Mouse (Mus musculus): ENCODE results near the gene Bax. TPM values are rescaled to one million over a fixed set of nuclear protein-coding genes. Genes with fewer than 3 reads are reported as not detected.
"Not testable (repeated sequence)": the region's sequence is repeated elsewhere in the genome, so short reads cannot be mapped to it uniquely, and the experiment has no call there.

The Bax gene
- polyA plus RNA-seq, 1 experiment from 2014 or later = 91.3 TPM

GRCm38 (mm10) chr7:45461781-45462180 is 4.9 kb downstream of the Bax start:
- Histone ChIP-seq H3K4me3 (ENCODE audit: low read depth, low read length) (no peak overlapping the region), H3K9ac (ENCODE audit: low read depth, low read length) (0 out of 2 replicates have a peak overlapping the region, but pooled peaks have one; percentile 12), H3K4me2 (peak overlapping the region; percentile 20), H3K36me3 (ENCODE audit: control insufficient read depth, insufficient read depth, low read length) (peaks cover 26% of the 10 kb centered on the region), H3K4me1 (ENCODE audit: control insufficient read depth, insufficient read depth, low read length) (peaks cover 34% of the 10 kb centered on the region), H3K27ac (ENCODE audit: low read depth, low read length) (0 out of 2 replicates have a peak overlapping the region, but pooled peaks have one; percentile 0), H3K27me3 (ENCODE audit: control insufficient read depth, insufficient read depth, low read length) (no peaks in the 10 kb centered on the region), H3K9me3 (replicated peaks; ENCODE audit: control insufficient read depth, low read length) (no peaks in the 10 kb centered on the region)
- no peak for ATAC-seq (replicated peaks; ENCODE audit: insufficient number of reproducible peaks, low FRiP score, low TSS enrichment)
- WGBS (ENCODE audit: insufficient replicate concordance) = 90% methylated on average over 4 of the region's 4 CpGs

GRCm38 (mm10) chr7:45461326-45461725 is 5.4 kb downstream of the Bax start:
- H3K9ac ChIP-seq (ENCODE audit: low read depth, low read length) = peak overlapping the region; percentile 70; the same call in 1 of the 2 replicates
- H3K9me3 ChIP-seq (replicated peaks; ENCODE audit: control insufficient read depth, low read length) = no peaks in the 10 kb centered on the region
- peak overlapping the region; percentile 93 for H3K27ac ChIP-seq (ENCODE audit: low read depth, low read length)
- peaks cover 36% of the 10 kb centered on the region for H3K4me1 ChIP-seq (ENCODE audit: control insufficient read depth, insufficient read depth, low read length)
- H3K4me2 ChIP-seq = peak overlapping the region; percentile 71
- H3K36me3 ChIP-seq (ENCODE audit: control insufficient read depth, insufficient read depth, low read length) = peaks cover 26% of the 10 kb centered on the region
- H3K27me3 ChIP-seq (ENCODE audit: control insufficient read depth, insufficient read depth, low read length) = no peaks in the 10 kb centered on the region
- WGBS (ENCODE audit: insufficient replicate concordance) = 62% methylated on average over 4 of the region's 5 CpGs
- no peak for ATAC-seq (replicated peaks; ENCODE audit: insufficient number of reproducible peaks, low FRiP score, low TSS enrichment)
- no peak overlapping the region for H3K4me3 ChIP-seq (ENCODE audit: low read depth, low read length)

- H3K4me1 ChIP-seq (ENCODE audit: control insufficient read depth, insufficient read depth, low read length) = peaks cover 33% of the 10 kb centered on the region
- no peaks in the 10 kb centered on the region for H3K27me3 ChIP-seq (ENCODE audit: control insufficient read depth, insufficient read depth, low read length)
- peak overlapping the region; percentile 71 for H3K4me2 ChIP-seq
- WGBS (ENCODE audit: insufficient replicate concordance) = 9% methylated on average over 13 of the region's 13 CpGs
- H3K36me3 ChIP-seq (ENCODE audit: control insufficient read depth, insufficient read depth, low read length) = peaks cover 26% of the 10 kb centered on the region
- H3K9ac ChIP-seq (ENCODE audit: low read depth, low read length) = peak overlapping the region; percentile 70
- 0 out of 2 replicates have a peak overlapping the region, but pooled peaks have one; percentile 13 for H3K4me3 ChIP-seq (ENCODE audit: low read depth, low read length)
- no peaks in the 10 kb centered on the region for H3K9me3 ChIP-seq (replicated peaks; ENCODE audit: control insufficient read depth, low read length)
- no peak for ATAC-seq (replicated peaks; ENCODE audit: insufficient number of reproducible peaks, low FRiP score, low TSS enrichment)
- peak overlapping the region; percentile 93 for H3K27ac ChIP-seq (ENCODE audit: low read depth, low read length)
Measured at GRCm38 (mm10) chr7:45460860-45461314, 5.8 kb downstream of the Bax start.

- ATAC-seq (replicated peaks; ENCODE audit: insufficient number of reproducible peaks, low FRiP score, low TSS enrichment) = no peak
- Histone ChIP-seq H3K27me3 (ENCODE audit: control insufficient read depth, insufficient read depth, low read length) (no peaks in the 10 kb centered on the region), H3K9ac (ENCODE audit: low read depth, low read length) (peak overlapping the region; percentile 70), H3K36me3 (ENCODE audit: control insufficient read depth, insufficient read depth, low read length) (peaks cover 23% of the 10 kb centered on the region), H3K4me3 (ENCODE audit: low read depth, low read length) (peak overlapping the region; percentile 70), H3K9me3 (replicated peaks; ENCODE audit: control insufficient read depth, low read length) (no peaks in the 10 kb centered on the region), H3K4me1 (ENCODE audit: control insufficient read depth, insufficient read depth, low read length) (peaks cover 28% of the 10 kb centered on the region), H3K27ac (ENCODE audit: low read depth, low read length) (peak overlapping the region; percentile 93), H3K4me2 (peak overlapping the region; percentile 71)
- WGBS (ENCODE audit: insufficient replicate concordance) = 63% methylated on average over 7 of the region's 7 CpGs
Measured at GRCm38 (mm10) chr7:45460377-45460776, 6.3 kb downstream of the Bax start.

GRCm38 (mm10) chr7:45459564-45460140 is 7.0 kb downstream of the Bax start, which contains the start of gene Ftl1:
Gene Ftl1 (minus strand): TSS chr7:45459884.
- Histone ChIP-seq H3K4me3 (ENCODE audit: low read depth, low read length) (peak within 1 kb of the TSS; percentile 70), H3K4me1 (ENCODE audit: control insufficient read depth, insufficient read depth, low read length) (peaks cover 27% of the 10 kb centered on the region), H3K9ac (ENCODE audit: low read depth, low read length) (peak within 1 kb of the TSS; percentile 94), H3K27ac (ENCODE audit: low read depth, low read length) (peak within 1 kb of the TSS; percentile 93), H3K36me3 (ENCODE audit: control insufficient read depth, insufficient read depth, low read length) (peaks cover 20% of the 10 kb centered on the region), H3K4me2 (peak within 1 kb of the TSS; percentile 80)
- not testable (repeated sequence) for H3K9me3 ChIP-seq (replicated peaks; ENCODE audit: control insufficient read depth, low read length); H3K27me3 ChIP-seq (ENCODE audit: control insufficient read depth, insufficient read depth, low read length)
- 0% methylated on average over 23 of the region's 37 CpGs for whole genome bisulfite sequencing (ENCODE audit: insufficient replicate concordance)
- peak; percentile 94 for ATAC-seq (replicated peaks; ENCODE audit: insufficient number of reproducible peaks, low FRiP score, low TSS enrichment)

- Histone ChIP-seq H3K27ac (ENCODE audit: low read depth, low read length) (peak overlapping the region; percentile 93), H3K36me3 (ENCODE audit: control insufficient read depth, insufficient read depth, low read length) (peaks cover 23% of the 10 kb centered on the region), H3K4me1 (ENCODE audit: control insufficient read depth, insufficient read depth, low read length) (peaks cover 27% of the 10 kb centered on the region), H3K9me3 (replicated peaks; ENCODE audit: control insufficient read depth, low read length) (no peaks in the 10 kb centered on the region), H3K9ac (ENCODE audit: low read depth, low read length) (peak overlapping the region; percentile 94), H3K4me3 (ENCODE audit: low read depth, low read length) (peak overlapping the region; percentile 70), H3K27me3 (ENCODE audit: control insufficient read depth, insufficient read depth, low read length) (no peaks in the 10 kb centered on the region), H3K4me2 (peak overlapping the region; percentile 80)
- under 1% methylated on average over 42 of the region's 43 CpGs for WGBS (ENCODE audit: insufficient replicate concordance)
- ATAC-seq (replicated peaks; ENCODE audit: insufficient number of reproducible peaks, low FRiP score, low TSS enrichment) = peak; percentile 60
Measured at GRCm38 (mm10) chr7:45458748-45459563, 7.7 kb downstream of the Bax start.

GRCm38 (mm10) chr7:45457204-45458060 is 9.3 kb downstream of the Bax start:
- Histone ChIP-seq H3K4me3 (ENCODE audit: low read depth, low read length) (peak overlapping the region; percentile 70), H3K27me3 (ENCODE audit: control insufficient read depth, insufficient read depth, low read length) (no peaks in the 10 kb centered on the region), H3K9ac (ENCODE audit: low read depth, low read length) (peak overlapping the region; percentile 49), H3K27ac (ENCODE audit: low read depth, low read length) (peak overlapping the region; percentile 57), H3K36me3 (ENCODE audit: control insufficient read depth, insufficient read depth, low read length) (peaks cover 21% of the 10 kb centered on the region), H3K9me3 (replicated peaks; ENCODE audit: control insufficient read depth, low read length) (no peaks in the 10 kb centered on the region), H3K4me1 (ENCODE audit: control insufficient read depth, insufficient read depth, low read length) (peaks cover 27% of the 10 kb centered on the region), H3K4me2 (peak overlapping the region; percentile 80)
- WGBS (ENCODE audit: insufficient replicate concordance) = 56% methylated on average over 9 of the region's 10 CpGs
- ATAC-seq (replicated peaks; ENCODE audit: insufficient number of reproducible peaks, low FRiP score, low TSS enrichment) = no peak

- no peaks in the 10 kb centered on the region for H3K27me3 ChIP-seq (ENCODE audit: control insufficient read depth, insufficient read depth, low read length)
- peak overlapping the region; percentile 80 for H3K4me2 ChIP-seq
- H3K36me3 ChIP-seq (ENCODE audit: control insufficient read depth, insufficient read depth, low read length) = peaks cover 18% of the 10 kb centered on the region
- WGBS (ENCODE audit: insufficient replicate concordance) = 50% methylated on average over 9 of the region's 9 CpGs
- peaks cover 27% of the 10 kb centered on the region for H3K4me1 ChIP-seq (ENCODE audit: control insufficient read depth, insufficient read depth, low read length)
- no peak for ATAC-seq (replicated peaks; ENCODE audit: insufficient number of reproducible peaks, low FRiP score, low TSS enrichment)
- H3K27ac ChIP-seq (ENCODE audit: low read depth, low read length) = peak overlapping the region; percentile 57
- H3K9me3 ChIP-seq (replicated peaks; ENCODE audit: control insufficient read depth, low read length) = no peaks in the 10 kb centered on the region
- peak overlapping the region; percentile 49 for H3K9ac ChIP-seq (ENCODE audit: low read depth, low read length)
- H3K4me3 ChIP-seq (ENCODE audit: low read depth, low read length) = peak overlapping the region; percentile 70
Measured at GRCm38 (mm10) chr7:45456721-45457203, 9.9 kb downstream of the Bax start.

All from heart, embryonic 11.5 days (tissue).